Mouse (Mus musculus) brown adipose tissue, adult 24 weeks (tissue): ENCODE data around the gene Ankrd34b. TPM values are rescaled to one million over a fixed set of nuclear protein-coding genes. Genes with fewer than 3 reads are reported as not detected.

ENCODE experiments used
- H3K27ac ChIP-seq: fragments of 200-500 bp; replicated peaks from 2 replicates; pipeline ENCODE4 v1.5.1; 2012; ENCODE audit warnings: low read depth, mild to moderate bottlenecking, low read length
- H3K4me1 ChIP-seq: fragments of 200-500 bp; 2 replicates; pipeline ENCODE4 v1.6.1; 2012; ENCODE audit warnings: low read length, mixed read lengths; ENCODE audit not compliant: control insufficient read depth, insufficient read depth, insufficient read length
- H3K4me3 ChIP-seq: fragments of 200-500 bp; 2 replicates; pipeline ENCODE4 v1.5.1; 2012; ENCODE audit warnings: low read depth, mild to moderate bottlenecking, low read length, moderate library complexity; ENCODE audit not compliant: insufficient read depth
- polyA plus RNA-seq: library from polyadenylated mRNA; stranded (reverse); fragments of >200 nt; gene quantifications from 2 replicates; pipeline ENCODE4 v1.2.4, GENCODE M21; 2012; ENCODE audit not compliant: missing spikeins, insufficient read depth, insufficient read length

Ankrd34b gene
- polyA plus RNA-seq, result not detected in 2 replicates

DNA sequence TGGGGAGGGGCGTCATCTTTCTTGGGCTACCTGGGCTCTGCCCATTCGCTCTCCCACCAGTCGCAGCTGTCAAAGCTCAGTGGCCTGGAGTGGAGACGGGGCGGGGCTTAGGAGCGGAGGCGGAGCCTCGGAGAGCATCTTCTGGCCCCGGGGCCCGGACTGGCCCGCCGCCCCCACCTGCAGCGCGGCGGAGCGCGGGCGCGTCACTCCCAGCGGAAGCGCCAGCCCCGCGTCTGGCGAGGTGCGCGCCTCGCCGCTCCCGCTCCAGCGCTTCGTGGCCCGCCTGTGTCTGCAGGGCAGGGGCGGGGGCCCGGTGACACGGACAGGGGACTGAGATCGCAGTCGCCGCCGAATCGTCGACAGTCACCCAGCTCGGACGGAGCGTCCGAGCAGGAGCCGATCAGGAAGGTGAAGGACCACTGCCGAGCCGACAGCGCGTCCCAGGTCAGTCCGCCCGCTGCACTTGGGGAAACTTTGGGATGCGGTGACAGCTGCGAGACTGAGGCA is at the start of gene Ankrd34b:
Ankrd34b (plus strand) TSS at position 139 of the 507 bp plus-strand sequence.
- no peaks in the 10 kb centered on the region for H3K4me1 ChIP-seq
- no peak within 1 kb of the TSS for H3K27ac ChIP-seq
- H3K4me3 ChIP-seq, result peak within 1 kb of the TSS; percentile 32

DNA sequence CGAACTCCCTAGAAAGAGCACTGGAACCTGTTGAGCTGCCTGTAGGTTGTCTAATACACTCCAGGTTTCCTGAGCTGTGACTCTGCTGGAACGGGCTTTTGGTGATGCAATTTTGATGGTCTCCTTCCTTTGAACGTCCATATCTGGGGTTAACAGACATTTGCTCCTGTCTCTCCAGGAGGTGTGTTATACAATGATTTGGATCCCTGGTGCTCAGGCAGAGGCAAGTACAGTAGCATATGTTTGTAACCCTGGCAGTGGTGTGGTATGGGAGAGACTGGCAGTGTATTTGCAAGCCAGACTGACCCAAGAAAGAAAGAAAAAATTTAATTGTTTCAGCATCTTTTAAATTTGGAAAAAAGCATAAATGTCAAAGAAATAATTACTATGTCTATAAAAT is 38.3 kb upstream of the Ankrd34b start:
- Histone ChIP-seq H3K4me1 (no peaks in the 10 kb centered on the region), H3K4me3 (no peak overlapping the region), H3K27ac (no peak overlapping the region)

DNA sequence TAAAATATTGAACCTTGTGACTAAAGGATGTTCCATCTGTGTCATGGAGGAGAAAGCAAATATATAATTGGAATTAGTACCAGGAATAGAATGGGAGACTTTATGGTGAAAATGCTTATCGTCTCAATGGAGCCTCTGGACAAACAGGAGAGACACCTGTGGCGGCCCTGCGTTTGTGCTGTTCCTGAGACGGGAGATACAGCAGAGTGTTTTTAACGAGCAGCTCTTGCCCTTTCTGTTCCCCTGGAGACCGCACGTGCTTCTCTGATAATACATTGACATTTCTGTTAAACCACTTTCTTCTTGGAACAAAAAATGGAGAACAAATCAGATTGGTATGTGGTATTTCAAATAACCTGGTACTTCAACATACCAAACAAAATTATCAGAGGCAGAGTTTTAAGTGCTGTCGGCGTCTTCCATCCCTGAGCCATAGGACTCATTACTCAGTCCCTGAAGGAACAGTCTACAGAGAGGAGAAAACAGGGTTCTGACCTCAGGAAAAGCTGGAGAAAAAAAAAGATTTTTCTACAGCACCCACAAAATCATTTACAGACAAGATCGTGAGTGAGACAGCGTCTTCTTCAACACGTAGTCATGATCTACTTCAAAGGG is 32.5 kb upstream of the Ankrd34b start:
- H3K27ac ChIP-seq, result no peak overlapping the region
- H3K4me1 ChIP-seq, result no peaks in the 10 kb centered on the region
- H3K4me3 ChIP-seq, result no peak overlapping the region

DNA sequence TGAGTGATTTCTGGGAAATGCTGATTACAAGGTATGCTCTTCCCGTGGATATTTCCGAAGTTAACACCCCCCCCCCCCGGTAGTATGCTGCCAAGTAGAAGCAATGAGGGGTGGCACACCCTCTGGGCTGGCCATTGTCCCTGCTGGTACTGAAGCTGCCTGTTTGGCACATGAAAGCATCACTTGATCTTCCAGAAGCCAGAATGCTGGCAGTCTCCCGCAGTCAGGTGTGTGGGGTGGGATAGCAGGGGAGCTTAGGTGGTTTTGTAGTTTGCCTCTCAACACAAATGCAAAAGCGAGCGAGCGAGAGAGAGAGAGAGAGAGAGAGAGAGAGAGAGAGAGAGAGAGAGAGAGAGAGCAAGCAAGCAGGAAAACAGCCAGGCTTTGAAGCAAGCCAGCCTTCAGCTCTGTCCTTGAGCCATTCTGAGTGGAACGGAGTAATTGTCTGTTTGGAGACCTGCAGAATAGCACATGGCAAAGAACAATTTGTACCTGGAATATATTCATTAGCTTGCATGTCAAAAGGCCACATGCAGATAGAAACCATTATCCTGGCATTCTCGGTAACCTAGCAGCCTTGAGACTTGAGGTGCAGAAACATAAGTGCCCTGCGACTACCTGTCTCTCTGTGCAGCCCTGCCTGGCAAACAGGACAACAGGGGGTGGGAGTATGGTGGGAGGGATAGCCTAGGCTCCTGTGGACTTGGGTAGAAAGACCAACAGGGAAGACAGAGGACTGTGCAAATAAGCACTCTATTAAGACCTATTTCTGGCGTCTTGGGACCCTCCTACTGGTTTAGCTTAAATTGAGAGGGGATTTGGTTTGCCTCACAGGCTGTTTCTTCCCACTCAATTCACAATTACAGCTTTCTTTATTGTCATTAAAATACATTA is 27.0 kb upstream of the Ankrd34b start:
- H3K27ac ChIP-seq, result no peak overlapping the region
- H3K4me1 ChIP-seq, result no peaks in the 10 kb centered on the region
- H3K4me3 ChIP-seq, result no peak overlapping the region

DNA sequence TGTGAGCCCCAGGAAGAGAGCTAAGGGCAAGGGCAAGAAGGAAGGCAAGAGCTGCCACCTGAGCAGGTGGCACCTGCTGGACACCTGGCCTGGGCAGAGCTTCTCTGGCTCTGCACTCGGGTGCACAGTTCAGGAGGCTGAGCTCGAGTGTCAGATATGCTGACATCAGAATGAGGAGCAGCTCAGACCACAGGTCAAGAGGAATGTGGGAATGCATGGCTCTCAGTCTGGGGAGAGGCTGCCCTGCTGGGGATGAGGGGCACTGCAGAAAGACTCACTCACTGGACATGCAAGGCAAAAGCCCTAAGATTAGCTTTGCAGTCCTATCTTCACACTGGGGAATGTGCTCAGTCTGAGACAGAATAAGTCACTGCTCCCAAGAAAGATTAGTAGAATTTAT is 23.6 kb upstream of the Ankrd34b start:
- Histone ChIP-seq H3K27ac (no peak overlapping the region), H3K4me1 (no peaks in the 10 kb centered on the region), H3K4me3 (no peak overlapping the region)

DNA sequence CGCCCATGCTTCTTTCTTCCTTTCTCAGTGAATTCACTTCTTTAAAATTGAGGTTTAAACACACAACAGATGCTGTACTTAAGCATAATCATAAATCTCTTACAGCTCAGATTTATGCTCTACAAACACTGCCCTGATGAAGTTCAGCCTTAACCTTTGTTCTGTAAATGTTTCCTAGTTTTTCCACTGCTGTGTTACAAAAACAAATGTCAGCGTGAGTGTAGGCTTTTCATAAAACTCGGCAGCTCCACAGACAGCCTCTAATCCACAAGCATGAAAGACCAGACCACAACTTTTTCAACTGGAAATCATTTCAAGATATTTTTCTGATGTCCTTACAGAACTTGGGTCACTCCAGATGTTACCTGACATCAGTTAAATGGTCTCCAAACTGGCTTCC is 22.2 kb upstream of the Ankrd34b start:
- H3K27ac ChIP-seq, result no peak overlapping the region
- H3K4me1 ChIP-seq, result no peaks in the 10 kb centered on the region
- no peak overlapping the region for H3K4me3 ChIP-seq

DNA sequence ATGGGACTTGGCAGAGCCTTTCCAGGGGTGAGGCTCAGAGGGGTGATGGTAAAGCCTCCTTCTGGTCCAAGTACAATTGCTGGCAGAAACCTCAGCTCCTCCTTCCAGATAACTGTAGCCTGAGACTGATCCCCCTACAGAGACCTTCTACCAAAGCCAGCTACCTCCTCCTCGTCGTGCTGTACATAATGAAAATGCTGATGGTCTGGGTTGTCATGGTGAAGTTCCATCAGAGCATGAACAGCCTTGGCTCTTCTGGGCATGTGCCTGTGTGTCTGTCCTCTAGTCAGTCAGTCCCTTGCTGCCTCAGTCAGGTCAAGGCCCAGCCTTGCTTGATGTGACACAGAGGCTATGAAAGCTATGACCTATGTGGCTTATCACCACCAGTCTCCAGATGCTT is 15.2 kb upstream of the Ankrd34b start:
- H3K4me1 ChIP-seq, result no peaks in the 10 kb centered on the region
- no peak overlapping the region for H3K27ac ChIP-seq
- H3K4me3 ChIP-seq, result no peak overlapping the region

DNA sequence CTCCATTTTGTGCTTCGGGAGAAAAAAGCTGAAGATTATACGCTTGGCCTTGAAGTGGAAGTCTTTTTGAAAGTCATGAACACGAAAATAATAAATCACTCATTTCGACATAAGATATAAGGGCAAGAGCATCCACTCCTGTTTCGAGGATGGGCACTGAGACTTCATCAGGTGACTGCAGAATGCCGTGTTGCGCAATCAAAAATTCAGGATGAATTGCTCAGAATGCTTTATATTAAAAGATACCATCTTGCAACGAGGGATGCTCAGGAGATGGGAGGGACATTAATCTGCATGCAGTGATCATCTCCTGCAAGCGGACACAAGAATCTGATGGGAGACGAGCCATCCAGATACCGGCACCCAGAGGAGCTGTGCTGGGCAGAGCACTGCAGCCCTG is 6.1 kb upstream of the Ankrd34b start:
- H3K27ac ChIP-seq, result no peak overlapping the region
- H3K4me1 ChIP-seq, result no peaks in the 10 kb centered on the region
- no peak overlapping the region for H3K4me3 ChIP-seq

DNA sequence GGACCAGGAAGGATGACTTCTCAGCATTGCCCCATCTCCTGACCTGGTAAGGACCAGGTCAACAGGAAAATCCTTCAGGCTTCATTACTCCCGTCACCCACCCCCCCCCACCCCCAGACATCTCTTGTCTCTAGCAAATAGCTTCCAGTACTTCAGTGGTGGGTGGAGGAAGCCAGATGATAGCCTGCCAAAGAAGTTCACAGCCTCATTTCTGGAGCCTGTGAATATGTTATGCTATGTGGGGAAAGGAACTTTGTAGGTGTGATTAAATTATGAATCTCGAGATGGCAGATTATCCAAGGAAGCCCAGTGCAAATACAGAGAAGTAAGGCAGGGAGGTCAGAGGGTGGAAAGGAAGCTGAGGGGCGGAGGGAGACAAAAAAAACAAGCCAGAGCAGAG is 2.0 kb upstream of the Ankrd34b start:
- no peak overlapping the region for H3K4me3 ChIP-seq
- no peak overlapping the region for H3K27ac ChIP-seq
- no peaks in the 10 kb centered on the region for H3K4me1 ChIP-seq

DNA sequence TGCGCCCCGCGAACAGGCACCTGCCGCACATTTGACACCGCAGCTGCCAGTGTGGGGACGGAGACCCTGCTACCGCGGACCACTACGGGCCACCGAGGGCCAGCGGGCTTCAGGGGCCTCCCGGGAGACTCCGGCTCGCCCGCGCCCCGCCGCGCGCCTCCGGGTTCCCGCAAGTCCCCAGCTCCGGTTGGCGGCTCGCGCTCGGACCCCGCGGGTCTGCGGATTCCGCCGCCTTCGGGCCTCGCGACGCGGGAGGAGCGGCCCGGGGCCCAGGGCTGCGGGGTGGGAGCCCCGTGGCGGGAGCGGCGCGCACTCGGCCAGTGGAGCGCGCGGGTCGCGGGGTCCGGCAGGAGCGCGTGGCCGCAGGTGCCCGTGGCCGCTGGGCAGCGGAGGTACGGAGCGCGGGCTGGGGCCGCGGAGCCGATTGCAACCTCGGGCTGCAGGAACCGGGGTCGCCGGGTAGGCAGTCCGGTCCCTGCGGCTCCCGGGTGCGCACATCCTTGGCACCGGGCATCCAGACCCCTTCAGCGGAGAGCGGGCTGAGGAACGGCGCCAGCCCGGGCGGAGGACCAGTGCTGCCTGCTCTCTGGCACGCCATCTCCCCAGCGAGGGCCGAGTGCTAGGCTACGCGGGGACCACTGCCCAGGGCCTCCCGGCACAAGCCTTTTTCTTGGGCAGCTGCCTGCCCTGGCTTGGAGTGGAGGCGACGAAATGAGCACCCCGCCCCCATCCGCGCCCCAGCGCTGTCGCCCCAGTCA is 777 bp downstream of the Ankrd34b start:
- Histone ChIP-seq H3K27ac (no peak overlapping the region), H3K4me1 (no peaks in the 10 kb centered on the region), H3K4me3 (peak overlapping the region; percentile 32)

DNA sequence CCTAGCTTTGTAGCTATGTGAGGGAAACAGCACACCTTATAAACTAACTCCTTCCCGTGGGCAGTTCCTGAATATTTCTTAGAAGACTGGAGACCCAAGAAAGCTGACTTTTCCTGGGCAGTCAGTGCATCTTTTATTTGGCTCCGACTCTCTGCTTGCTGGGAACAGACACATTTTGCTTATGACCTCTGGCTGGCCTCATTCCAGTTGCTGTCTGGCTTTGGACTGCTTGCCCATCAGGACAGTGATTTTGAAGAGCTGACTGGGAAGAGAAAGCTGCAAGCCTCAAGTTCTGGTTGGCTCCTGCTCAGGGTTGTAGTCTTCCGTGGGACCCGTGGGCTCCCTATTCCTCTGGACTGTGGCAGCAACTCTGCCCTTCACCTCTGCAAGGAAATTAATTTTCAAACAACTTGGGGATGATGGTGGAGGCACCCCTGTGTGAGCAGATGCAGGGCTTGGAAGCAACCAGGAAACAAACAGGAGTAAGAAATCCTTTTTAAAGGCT is 1.7 kb downstream of the Ankrd34b start:
- Histone ChIP-seq H3K27ac (no peak overlapping the region), H3K4me3 (no peak overlapping the region; the same call in 1 of the 2 replicates)

DNA sequence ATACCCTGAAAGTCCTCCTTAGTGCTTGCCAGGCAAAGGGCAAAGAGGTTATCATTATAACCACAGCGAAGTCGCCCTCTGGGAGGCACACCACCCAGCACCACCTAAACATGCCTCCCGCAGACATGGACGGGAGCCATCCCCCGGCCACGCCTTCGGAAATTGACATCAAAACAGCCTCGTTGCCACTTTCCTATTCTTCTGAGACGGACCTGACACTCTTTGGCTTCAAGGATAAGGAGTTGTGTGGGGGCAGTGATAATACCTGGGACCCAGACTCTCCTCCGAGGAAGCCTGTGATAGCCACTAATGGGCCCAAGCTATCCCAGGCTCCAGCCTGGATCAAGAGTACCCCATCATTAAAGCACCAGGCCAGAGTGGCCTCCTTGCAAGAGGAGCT is 13.0 kb downstream of the Ankrd34b start:
- no peaks in the 10 kb centered on the region for H3K4me1 ChIP-seq
- H3K27ac ChIP-seq, result no peak overlapping the region
- no peak overlapping the region for H3K4me3 ChIP-seq

More for the DNA sequence above, 1.7 kb downstream of the Ankrd34b start:
- H3K4me1 ChIP-seq, result no peaks in the 10 kb centered on the region

DNA sequence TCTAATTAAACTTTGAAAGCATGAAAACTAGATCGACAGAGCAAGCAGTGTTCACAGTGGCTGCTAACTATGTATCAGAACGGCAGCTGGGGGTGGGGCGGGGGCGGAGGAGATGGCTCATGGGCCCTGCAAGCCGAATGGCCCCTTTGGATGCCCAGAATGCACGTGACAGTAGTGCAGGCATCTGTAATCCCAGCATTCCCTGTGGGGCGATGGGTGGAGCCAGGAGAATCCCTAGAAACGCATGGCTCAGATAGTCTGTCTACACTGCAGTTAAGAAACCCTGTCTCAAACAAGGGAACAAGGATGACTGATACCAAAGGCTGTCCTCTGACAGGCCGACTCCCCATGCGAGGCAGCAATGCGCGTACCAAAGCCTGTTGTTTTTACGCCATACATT is 14.6 kb downstream of the Ankrd34b start:
- no peak overlapping the region for H3K27ac ChIP-seq
- H3K4me1 ChIP-seq, result no peaks in the 10 kb centered on the region

DNA sequence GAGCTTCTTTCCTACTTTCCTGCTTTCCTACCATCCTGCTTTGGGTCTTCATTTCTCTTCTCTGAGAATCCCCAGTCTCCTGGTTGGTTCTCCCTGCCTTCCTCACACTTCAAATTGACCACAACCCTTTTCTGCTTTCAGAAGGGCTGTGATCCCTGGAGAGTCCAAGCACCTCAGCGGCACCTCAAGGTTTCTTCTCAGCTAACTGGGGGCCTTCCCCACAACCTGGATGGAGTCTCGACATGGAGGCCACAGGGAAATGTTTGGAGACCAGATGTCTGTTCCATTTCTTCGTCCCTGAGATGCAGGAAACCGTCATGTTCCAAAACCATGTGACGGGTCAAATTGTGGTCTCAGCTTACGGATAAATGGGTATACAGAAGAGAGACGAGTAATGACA is 21.2 kb downstream of the Ankrd34b start:
- H3K4me1 ChIP-seq, result no peaks in the 10 kb centered on the region
- H3K4me3 ChIP-seq, result no peak overlapping the region
- no peak overlapping the region for H3K27ac ChIP-seq

More for the DNA sequence above, 14.6 kb downstream of the Ankrd34b start:
- H3K4me3 ChIP-seq, result no peak overlapping the region

DNA sequence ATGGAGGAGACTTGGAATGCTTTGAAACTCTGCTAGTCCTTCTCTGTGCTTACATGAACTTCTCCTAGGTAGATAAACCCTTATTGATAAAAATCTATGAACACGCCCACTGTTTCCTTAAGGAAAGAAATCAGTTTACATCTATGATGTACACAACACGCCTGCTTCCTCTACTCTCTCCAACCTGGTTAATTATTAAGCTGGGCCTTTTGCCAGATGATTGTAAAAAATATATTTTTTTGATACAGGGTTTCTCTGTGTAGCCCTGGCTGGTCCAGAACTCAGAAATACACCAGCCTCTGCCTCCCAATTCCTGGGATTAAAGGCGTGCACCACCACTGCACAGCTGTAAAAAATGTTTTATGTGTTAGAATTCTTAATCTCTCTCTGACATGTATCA is 39.0 kb downstream of the Ankrd34b start:
- no peaks in the 10 kb centered on the region for H3K4me1 ChIP-seq
- no peak overlapping the region for H3K4me3 ChIP-seq
- no peak overlapping the region for H3K27ac ChIP-seq
